ENCODE assay signal across 22 mouse cellular contexts in the genomic region with DNA sequence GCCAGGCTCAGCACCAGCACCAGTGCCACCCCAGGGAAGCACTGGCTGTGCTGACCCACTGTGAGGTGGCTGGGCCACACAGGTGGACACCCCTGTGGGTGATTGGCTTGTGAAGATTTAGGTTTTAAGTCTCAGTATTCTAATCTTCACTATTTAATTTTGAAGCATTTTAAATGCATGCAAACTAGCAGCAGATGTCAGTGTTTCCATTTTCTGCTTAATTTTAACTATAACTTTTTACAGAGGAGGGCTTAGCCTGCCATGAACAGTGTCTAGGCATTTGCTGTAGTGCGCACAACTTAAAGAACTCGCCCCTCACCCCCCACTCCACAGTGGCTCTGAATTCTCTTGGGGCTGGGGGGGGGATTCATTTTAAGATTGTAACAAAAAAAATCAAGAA.
DNase-seq lines count a peak whose midpoint lies in the region; ATAC-seq and TF ChIP-seq lines count a peak whose summit lies in the region.
"Had no signal": no experiment of that assay in that cellular context is flagged by ENCODE, and none has a peak within 500 bp of the region (broad histone marks: within the 10 kb centered on the region; RNA-seq: fewer than 3 reads in every experiment).

No protein-coding gene starts in this region.

- peak; percentile 41 for TF ChIP-seq CTCF in kidney, postnatal 0 days (IDR thresholded peaks at IDR 0.05; ENCODE audit: low read depth)
- 0 out of 2 replicates have a peak, but pooled peaks have one; percentile 11 for TF ChIP-seq CTCF in lung, postnatal 0 days (IDR thresholded peaks at IDR 0.05)

- ATAC-seq in frontal cortex, adult (ENCODE audit: low TSS enrichment), result peak; percentile 25; the same call in 1 of the 2 replicates
- ATAC-seq in kidney, postnatal 0 days (replicated peaks; ENCODE audit: low FRiP score, low read depth), result no peak
- ATAC-seq in lung, postnatal 0 days, result no peak
- ATAC-seq in stomach, embryonic 16.5 days (ENCODE audit: insufficient read depth, low FRiP score), result 0 out of 2 replicates have a peak, but pooled peaks have one; percentile 21
- no peak for ATAC-seq in neural tube, embryonic 15.5 days (ENCODE audit: low FRiP score)
- ATAC-seq: activated CD4-positive, CD25-positive, alpha-beta regulatory T cell, adult 4 months had no signal

- no peak for TF ChIP-seq EP300 in lung, postnatal 0 days (IDR thresholded peaks at IDR 0.05)

- H3K4me2 ChIP-seq in kidney, postnatal 0 days (ENCODE audit: low read length), result no peak overlapping the region
- H3K4me2 ChIP-seq in lung, postnatal 0 days (replicated peaks; ENCODE audit: low read depth, low read length), result no peak overlapping the region
- H3K4me2 ChIP-seq in stomach, embryonic 16.5 days (ENCODE audit: low read depth, low read length), result no peak overlapping the region
- H3K4me2 ChIP-seq in neural tube, embryonic 15.5 days, result no peak overlapping the region
- H3K4me2 ChIP-seq: embryonic facial prominence, embryonic 15.5 days; hindbrain, embryonic 14.5 days; limb, embryonic 13.5 days; liver, embryonic 13.5 days; lung, embryonic 15.5 days; midbrain, embryonic 11.5 days had no signal

- 0 out of 2 replicates have a peak, but pooled peaks cover 3% of the 10 kb centered on the region for H3K4me1 ChIP-seq in kidney, postnatal 0 days (replicated peaks; ENCODE audit: insufficient read depth, low read length)
- H3K4me1 ChIP-seq in lung, postnatal 0 days (ENCODE audit: insufficient read depth, low read depth, low read length), result no peaks in the 10 kb centered on the region
- peaks cover 8% of the 10 kb centered on the region for H3K4me1 ChIP-seq in stomach, embryonic 16.5 days (ENCODE audit: control insufficient read depth, insufficient read depth, low read length)
- H3K4me1 ChIP-seq in neural tube, embryonic 15.5 days, result no peaks in the 10 kb centered on the region

- H3K27ac ChIP-seq in kidney, postnatal 0 days, result no peak overlapping the region
- H3K27ac ChIP-seq in lung, postnatal 0 days (ENCODE audit: low read length), result no peak overlapping the region
- H3K27ac ChIP-seq in stomach, embryonic 16.5 days (ENCODE audit: low read length), result no peak overlapping the region
- no peak overlapping the region for H3K27ac ChIP-seq in neural tube, embryonic 15.5 days (replicated peaks)
- H3K27ac ChIP-seq: hindbrain, embryonic 14.5 days; limb, embryonic 13.5 days; liver, embryonic 13.5 days; lung, embryonic 15.5 days had no signal

- no peaks in the 10 kb centered on the region for H3K9me3 ChIP-seq in kidney, postnatal 0 days (replicated peaks; ENCODE audit: low read length)
- no peaks in the 10 kb centered on the region for H3K9me3 ChIP-seq in lung, postnatal 0 days (ENCODE audit: low read length)
- no peaks in the 10 kb centered on the region for H3K9me3 ChIP-seq in stomach, embryonic 16.5 days (replicated peaks; ENCODE audit: control insufficient read depth, low read length)
- no peaks in the 10 kb centered on the region for H3K9me3 ChIP-seq in neural tube, embryonic 15.5 days (replicated peaks)
- H3K9me3 ChIP-seq: embryonic facial prominence, embryonic 15.5 days; limb, embryonic 13.5 days; liver, embryonic 13.5 days; lung, embryonic 15.5 days had no signal

- no peak for DNase-seq in frontal cortex, postnatal 10 days (ENCODE audit: low spot score in 2 of 2)
- no peak for DNase-seq in kidney, postnatal 0 days (ENCODE audit: low spot score)
- DNase-seq in kidney, postnatal 10 days, result no peak
- DNase-seq in lung, postnatal 0 days (ENCODE audit: low spot score), result no peak
- no peak for DNase-seq in lung, postnatal 14 days
- DNase-seq: adrenal gland, adult 8-10 months; B cell, adult 2 months; cerebellum, adult 18-20 months; cerebellum, postnatal 14 days; gastrocnemius, postnatal 10 days; heart, postnatal 36 days; liver, embryonic 13.5 days; thymus, postnatal 14 days had no signal

- no peaks in the 10 kb centered on the region for H3K27me3 ChIP-seq in kidney, postnatal 0 days (ENCODE audit: insufficient read depth, low read length)
- no peaks in the 10 kb centered on the region for H3K27me3 ChIP-seq in lung, postnatal 0 days (replicated peaks; ENCODE audit: insufficient read depth, low read length)
- no peaks in the 10 kb centered on the region for H3K27me3 ChIP-seq in stomach, embryonic 16.5 days (ENCODE audit: control insufficient read depth, insufficient read depth, low read length)
- H3K27me3 ChIP-seq in neural tube, embryonic 15.5 days (replicated peaks), result no peaks in the 10 kb centered on the region
- H3K27me3 ChIP-seq: embryonic facial prominence, embryonic 15.5 days; limb, embryonic 13.5 days; liver, embryonic 13.5 days; lung, embryonic 15.5 days had no signal

- no peaks in the 10 kb centered on the region for H3K36me3 ChIP-seq in kidney, postnatal 0 days (ENCODE audit: insufficient read depth, low read length)
- no peaks in the 10 kb centered on the region for H3K36me3 ChIP-seq in lung, postnatal 0 days (ENCODE audit: insufficient read depth, low read length)
- H3K36me3 ChIP-seq in stomach, embryonic 16.5 days (ENCODE audit: control insufficient read depth, insufficient read depth, low read length), result no peaks in the 10 kb centered on the region
- no peaks in the 10 kb centered on the region for H3K36me3 ChIP-seq in neural tube, embryonic 15.5 days
- H3K36me3 ChIP-seq: embryonic facial prominence, embryonic 15.5 days; limb, embryonic 13.5 days; liver, embryonic 13.5 days; lung, embryonic 15.5 days had no signal

- 92% methylated on average over 2 of the region's 2 CpGs for WGBS in kidney, postnatal 0 days
- WGBS in lung, postnatal 0 days, result 91% methylated on average over 2 of the region's 2 CpGs
- 92% methylated on average over 2 of the region's 2 CpGs for WGBS in stomach, embryonic 16.5 days
- 97% methylated on average over 2 of the region's 2 CpGs for WGBS in neural tube, embryonic 15.5 days

- no peak overlapping the region for H3K4me3 ChIP-seq in kidney, postnatal 0 days (replicated peaks; ENCODE audit: low read depth, low read length)
- no peak overlapping the region for H3K4me3 ChIP-seq in lung, postnatal 0 days (ENCODE audit: low read depth, low read length)
- H3K4me3 ChIP-seq in stomach, embryonic 16.5 days (replicated peaks; ENCODE audit: low read length), result no peak overlapping the region
- no peak overlapping the region for H3K4me3 ChIP-seq in neural tube, embryonic 15.5 days (replicated peaks)
- H3K4me3 ChIP-seq: embryonic facial prominence, embryonic 15.5 days; limb, embryonic 13.5 days; liver, embryonic 13.5 days; lung, embryonic 15.5 days had no signal

- H3K9ac ChIP-seq in kidney, postnatal 0 days (ENCODE audit: low read depth, low read length), result no peak overlapping the region
- no peak overlapping the region for H3K9ac ChIP-seq in lung, postnatal 0 days (replicated peaks; ENCODE audit: low read depth)
- H3K9ac ChIP-seq in stomach, embryonic 16.5 days (ENCODE audit: low read length), result no peak overlapping the region
- no peak overlapping the region for H3K9ac ChIP-seq in neural tube, embryonic 15.5 days (replicated peaks)
- H3K9ac ChIP-seq: embryonic facial prominence, embryonic 15.5 days; hindbrain, embryonic 14.5 days; limb, embryonic 13.5 days; liver, embryonic 13.5 days; lung, embryonic 15.5 days had no signal

Comparison
In these comparisons a context has a peak if more than half of its experiments do, and no peak if none do; other contexts are left out.
1. ATAC-seq: peak in frontal cortex, adult (single experiment) and stomach, embryonic 16.5 days (single experiment); none in kidney, postnatal 0 days (single experiment), lung, postnatal 0 days (single experiment) and neural tube, embryonic 15.5 days (single experiment).